Mouse (Mus musculus) hindbrain, embryonic 16.5 days (tissue): Measurements from ENCODE around the gene Frmd8. TPM values are rescaled to one million over a fixed set of nuclear protein-coding genes. Genes with fewer than 3 reads are reported as not detected.
A peak's percentile ranks its signal among the peaks of the same experiment; 100 is the strongest.

Experiments
- ATAC-seq: fragments of 200-750 bp; cut with Nextera tagmentation; 2 replicates; pipeline ENCODE4 v1.8.0; 2017; ENCODE audit warnings: moderate TSS enrichment, moderate library complexity
- H3K27ac ChIP-seq: fragments of 300-500 bp; sonication (generic); 2 replicates; pipeline ENCODE4 v1.5.1; 2014; ENCODE audit warnings: low read depth, mild to moderate bottlenecking, control low read depth, low read length, moderate library complexity
- H3K27me3 ChIP-seq: fragments of 300-500 bp; sonication (generic); replicated peaks from 2 replicates; pipeline ENCODE4 v1.6.1; 2014; ENCODE audit warnings: low read length; ENCODE audit not compliant: control insufficient read depth, insufficient read depth
- H3K36me3 ChIP-seq: fragments of 300-500 bp; sonication (generic); 2 replicates; pipeline ENCODE4 v1.6.1; 2014; ENCODE audit warnings: mild to moderate bottlenecking, low read length, moderate library complexity, mixed read lengths; ENCODE audit not compliant: control insufficient read depth, insufficient read depth
- H3K4me1 ChIP-seq: fragments of 300-500 bp; sonication (generic); 2 replicates; pipeline ENCODE4 v1.6.1; 2014; ENCODE audit warnings: low read depth, low read length; ENCODE audit not compliant: control insufficient read depth, insufficient read depth
- H3K4me2 ChIP-seq: fragments of 300-500 bp; sonication (generic); 2 replicates; pipeline ENCODE4 v1.6.1; 2014; ENCODE audit warnings: mild to moderate bottlenecking, low read length, control low read depth, moderate library complexity
- H3K4me3 ChIP-seq: fragments of 300-500 bp; sonication (generic); 2 replicates; pipeline ENCODE4 v1.5.1; 2014; ENCODE audit warnings: mild to moderate bottlenecking, low read length, control low read depth, moderate library complexity
- H3K9ac ChIP-seq: fragments of 300-500 bp; sonication (generic); 2 replicates; pipeline ENCODE4 v1.6.1; 2014; ENCODE audit warnings: low read depth, mild to moderate bottlenecking, control low read depth, low read length, moderate library complexity
- H3K9me3 ChIP-seq: fragments of 300-500 bp; sonication (generic); 2 replicates; pipeline ENCODE4 v1.6.1; 2014; ENCODE audit warnings: mild to moderate bottlenecking, low read length, moderate library complexity; ENCODE audit not compliant: control insufficient read depth
- WGBS: fragments of 180-500 bp; shearing (Covaris S2); extraction: QIAGEN DNeasy Blood & Tissue Kit; methylation state at CpG from one replicate; pipeline ENCODE4 v1.1.7; 2014; 5-methylcytosine and 5-hydroxymethylcytosine counted together
- polyA plus RNA-seq: library from polyadenylated mRNA; unstranded; fragments of >200 nt; fragmentation: Nextera tagmentation; extraction: Ambion mirVana; gene quantifications from 2 replicates; pipeline ENCODE4 v1.2.1, GENCODE M21; 2015

Frmd8 gene
- polyA plus RNA-seq, 1 experiment from 2014 or later: 18.1 TPM

DNA sequence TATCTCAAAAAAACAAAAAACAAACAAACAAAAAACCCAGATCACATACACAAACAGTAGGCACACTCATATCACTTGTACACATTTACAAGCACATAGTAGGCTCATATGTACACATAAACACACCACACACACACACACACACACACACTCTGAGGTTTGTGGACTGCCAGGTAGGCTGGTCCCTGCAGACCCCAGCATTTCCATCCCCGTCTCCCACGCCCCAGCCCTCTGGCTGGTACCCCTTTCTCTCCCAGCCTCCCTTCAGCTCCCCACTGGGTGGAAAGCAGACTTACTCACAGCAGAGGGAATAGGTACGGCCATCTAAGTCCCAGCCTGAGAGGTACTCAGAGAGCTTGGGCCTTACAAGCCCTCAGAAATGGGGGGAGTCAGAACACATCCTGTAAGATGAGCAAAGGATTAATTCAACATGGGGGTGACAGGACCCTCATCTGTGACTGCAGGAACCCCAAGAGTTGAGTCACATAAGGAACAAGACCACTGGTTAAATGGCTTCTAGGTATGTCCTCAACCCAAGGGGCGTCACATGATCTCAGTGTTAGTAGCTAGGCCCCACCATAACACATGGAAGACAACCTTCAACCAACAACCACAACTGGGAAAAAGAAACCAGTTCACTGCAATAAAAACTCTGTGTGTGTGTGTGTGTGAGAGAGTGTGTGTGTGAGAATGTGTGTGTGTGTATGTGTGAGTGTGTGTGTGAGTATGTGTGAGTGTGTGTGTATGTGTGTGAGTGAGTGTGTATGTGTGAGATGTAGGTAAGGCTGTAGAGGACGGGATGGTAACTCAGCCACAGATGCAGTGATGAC, 49.0 kb downstream of the Frmd8 start:
- Histone ChIP-seq H3K27ac (no peak overlapping the region), H3K9ac (no peak overlapping the region), H3K4me2 (no peak overlapping the region), H3K4me3 (no peak overlapping the region), H3K4me1 (peaks cover 15% of the 10 kb centered on the region), H3K36me3 (no peaks in the 10 kb centered on the region), H3K27me3 (no peaks in the 10 kb centered on the region), H3K9me3 (no peaks in the 10 kb centered on the region)
- ATAC-seq: no peak
- 95% methylated on average over 5 of the region's 5 CpGs for WGBS

DNA sequence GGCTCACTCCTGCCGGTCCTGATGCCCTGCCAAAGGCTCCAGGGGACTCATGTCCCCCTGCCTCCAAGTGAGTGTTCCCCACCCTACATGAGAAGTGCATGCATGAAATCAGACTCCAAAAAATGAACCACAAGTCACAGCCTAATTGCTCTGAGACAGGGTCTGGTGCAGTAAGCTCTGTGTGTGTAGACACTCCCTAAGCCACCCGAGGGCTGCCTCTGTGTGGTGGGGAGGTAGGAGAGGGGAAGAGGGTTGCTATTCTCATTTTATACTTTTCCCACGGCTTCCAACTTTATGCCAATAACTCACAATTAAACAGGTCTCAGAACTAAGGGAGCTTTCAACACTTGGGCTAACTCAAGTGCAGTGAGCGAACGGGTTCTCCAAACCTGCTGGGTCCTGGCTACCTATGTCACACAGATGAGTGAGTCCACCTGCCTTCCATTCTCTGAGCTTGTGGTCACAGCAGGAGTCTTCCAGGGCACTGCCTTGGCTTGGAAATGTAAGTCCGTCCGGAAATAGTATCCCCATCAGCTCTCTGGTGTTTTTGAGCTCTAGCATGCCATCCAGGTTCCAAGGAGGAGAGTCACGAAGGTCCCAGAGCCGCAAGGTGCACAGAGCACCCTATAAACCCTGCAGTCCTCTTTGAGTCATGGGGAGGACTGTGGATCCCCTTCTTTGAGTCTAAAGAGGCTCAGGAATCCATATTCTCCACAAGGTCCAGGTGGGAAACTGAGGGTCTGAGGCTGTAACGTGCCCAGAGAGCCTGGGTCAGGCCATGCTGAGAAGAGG, 50.1 kb downstream of the Frmd8 start:
- Histone ChIP-seq H3K4me3 (no peak overlapping the region), H3K9ac (no peak overlapping the region), H3K4me1 (peaks cover 15% of the 10 kb centered on the region), H3K27me3 (no peaks in the 10 kb centered on the region), H3K9me3 (no peaks in the 10 kb centered on the region), H3K27ac (no peak overlapping the region), H3K36me3 (no peaks in the 10 kb centered on the region), H3K4me2 (no peak overlapping the region)
- ATAC-seq: no peak
- 79% methylated on average over 10 of the region's 10 CpGs for WGBS

DNA sequence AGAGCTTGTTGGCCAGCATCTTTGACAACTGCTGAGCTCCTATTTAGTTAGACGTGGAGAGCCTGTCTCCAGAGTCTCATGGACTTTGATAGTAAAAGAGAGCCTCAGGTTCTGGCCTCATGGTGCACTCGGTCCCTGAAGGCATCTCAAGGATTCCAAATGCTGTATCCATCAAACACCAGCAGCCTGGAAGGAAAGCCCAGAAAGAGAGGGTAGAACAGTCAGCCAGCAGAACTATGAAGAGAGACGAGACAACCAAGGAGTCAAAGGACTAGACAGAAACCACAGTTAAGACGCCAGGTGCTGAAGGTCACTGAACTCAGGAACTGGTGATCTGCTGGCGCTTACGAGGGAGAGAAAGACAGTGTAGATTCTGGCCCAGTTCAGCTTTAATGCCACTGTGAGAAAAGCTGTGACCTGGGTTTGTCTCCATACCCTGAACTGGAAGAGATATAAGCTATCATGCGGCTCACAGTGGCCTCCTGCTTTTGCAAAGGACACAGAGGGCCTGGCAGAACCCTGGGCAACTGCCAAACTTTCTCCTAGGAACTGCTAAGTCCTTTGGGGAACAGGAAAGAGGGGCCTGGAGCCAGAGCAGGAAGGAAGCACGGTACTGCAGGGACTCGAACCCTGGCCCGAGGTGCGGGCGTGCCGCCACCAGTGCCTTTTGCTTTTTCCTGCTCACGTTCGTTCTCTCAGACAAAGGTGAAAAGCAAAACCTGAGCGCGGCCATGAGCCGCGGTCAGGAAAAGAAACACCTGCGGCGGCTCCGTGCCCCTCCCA, 50.8 kb downstream of the Frmd8 start:
- 73% methylated on average over 22 of the region's 22 CpGs for WGBS
- Histone ChIP-seq H3K27me3 (no peaks in the 10 kb centered on the region), H3K27ac (no peak overlapping the region), H3K4me3 (no peak overlapping the region), H3K9ac (no peak overlapping the region), H3K36me3 (no peaks in the 10 kb centered on the region), H3K4me1 (peaks cover 15% of the 10 kb centered on the region), H3K9me3 (no peaks in the 10 kb centered on the region), H3K4me2 (no peak overlapping the region)
- no peak for ATAC-seq

- peak; percentile 44; the same call in 1 of the 2 replicates for ATAC-seq
- 21% methylated on average over 9 of the region's 9 CpGs for WGBS
- H3K4me1 ChIP-seq: peaks cover 15% of the 10 kb centered on the region
- H3K36me3 ChIP-seq: no peaks in the 10 kb centered on the region
- H3K9ac ChIP-seq: no peak overlapping the region
- no peak overlapping the region for H3K4me3 ChIP-seq
- no peak overlapping the region for H3K4me2 ChIP-seq
- H3K9me3 ChIP-seq: no peaks in the 10 kb centered on the region
- 0 out of 2 replicates have a peak overlapping the region, but pooled peaks have one; percentile 39 for H3K27ac ChIP-seq
- H3K27me3 ChIP-seq: no peaks in the 10 kb centered on the region
These were observed 51.7 kb downstream of the Frmd8 start for GRCm38 (mm10) chr19:5823266-5823839.

- 57% methylated on average over 7 of the region's 7 CpGs for WGBS
These were observed 52.3 kb downstream of the Frmd8 start for GRCm38 (mm10) chr19:5822834-5823205.

DNA sequence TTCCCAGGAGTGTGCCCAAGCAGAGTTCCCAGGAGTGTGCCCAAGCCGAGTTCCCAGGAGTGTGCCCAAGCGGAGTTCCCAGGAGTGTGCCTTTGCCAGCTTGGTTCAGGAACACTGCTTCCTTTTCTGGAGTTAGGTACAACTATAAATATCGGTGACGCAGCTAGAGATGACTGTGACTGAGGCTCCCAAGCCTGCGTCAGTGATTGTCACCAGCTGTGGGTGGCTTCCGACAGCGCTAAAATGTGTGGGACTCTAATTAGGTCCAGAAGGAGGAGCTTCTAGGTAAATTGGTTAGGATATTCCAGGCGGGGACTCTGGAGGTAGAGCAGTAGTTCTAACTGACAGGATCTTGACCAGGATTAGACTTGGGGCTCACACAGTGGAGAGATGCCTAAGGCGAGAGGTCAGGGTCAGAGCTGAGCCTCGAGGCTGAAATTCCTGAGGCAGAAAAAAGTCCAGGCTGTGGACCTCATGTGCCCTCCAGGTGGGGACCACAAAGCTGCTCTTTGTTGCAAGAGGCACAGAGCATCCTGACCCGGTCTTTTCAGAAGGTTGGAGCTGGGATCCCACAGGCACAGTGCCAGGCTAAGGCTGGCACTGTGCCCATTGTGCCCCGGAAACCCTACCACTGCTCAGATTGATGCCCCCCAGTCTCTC, 52.8 kb downstream of the Frmd8 start:
- H3K9me3 ChIP-seq: no peaks in the 10 kb centered on the region
- H3K4me3 ChIP-seq: no peak overlapping the region
- H3K4me1 ChIP-seq: peaks cover 21% of the 10 kb centered on the region
- ATAC-seq: no peak
- no peak overlapping the region for H3K4me2 ChIP-seq
- no peaks in the 10 kb centered on the region for H3K27me3 ChIP-seq
- H3K27ac ChIP-seq: peak overlapping the region; percentile 20; the same call in 1 of the 2 replicates
- 33% methylated on average over 12 of the region's 12 CpGs for WGBS
- no peaks in the 10 kb centered on the region for H3K36me3 ChIP-seq
- no peak overlapping the region for H3K9ac ChIP-seq

More at GRCm38 (mm10) chr19:5822834-5823205, 52.3 kb downstream of the Frmd8 start:
- no peak overlapping the region for H3K9ac ChIP-seq
- no peak for ATAC-seq
- H3K4me3 ChIP-seq: no peak overlapping the region
- H3K4me1 ChIP-seq: peaks cover 18% of the 10 kb centered on the region
- peak overlapping the region; percentile 20; the same call in 1 of the 2 replicates for H3K27ac ChIP-seq
- H3K4me2 ChIP-seq: no peak overlapping the region
- H3K9me3 ChIP-seq: no peaks in the 10 kb centered on the region
- no peaks in the 10 kb centered on the region for H3K36me3 ChIP-seq
- H3K27me3 ChIP-seq: no peaks in the 10 kb centered on the region

- H3K9ac ChIP-seq: no peak overlapping the region
- peaks cover 21% of the 10 kb centered on the region for H3K4me1 ChIP-seq
- no peaks in the 10 kb centered on the region for H3K27me3 ChIP-seq
- 63% methylated on average over 5 of the region's 5 CpGs for WGBS
- ATAC-seq: no peak
- H3K4me3 ChIP-seq: no peak overlapping the region
- H3K9me3 ChIP-seq: no peaks in the 10 kb centered on the region
- peak overlapping the region; percentile 7; the same call in 1 of the 2 replicates for H3K27ac ChIP-seq
- no peaks in the 10 kb centered on the region for H3K36me3 ChIP-seq
- H3K4me2 ChIP-seq: no peak overlapping the region
These were observed 53.3 kb downstream of the Frmd8 start for GRCm38 (mm10) chr19:5821847-5822173.

DNA sequence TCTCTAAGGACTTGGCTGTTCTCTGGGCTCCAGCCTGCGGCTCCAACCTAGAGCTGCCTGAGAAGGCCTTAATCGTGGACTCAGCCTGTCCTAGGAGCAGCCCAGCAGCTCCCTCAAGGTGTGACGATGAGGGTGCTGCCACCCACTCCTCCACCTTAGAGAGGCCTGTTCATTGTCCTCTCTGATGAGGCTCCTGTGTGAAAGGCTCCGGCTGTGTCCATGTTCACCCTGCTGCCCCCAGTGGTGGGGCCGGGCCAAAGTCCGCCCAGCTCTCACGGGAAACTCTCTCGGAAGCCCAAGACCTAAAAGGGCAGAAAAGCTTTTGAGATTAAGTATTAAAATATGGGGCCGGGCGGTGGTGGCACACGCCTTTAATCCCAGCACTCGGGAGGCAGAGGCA, 55.5 kb downstream of the Frmd8 start:
- Histone ChIP-seq H3K9ac (no peak overlapping the region), H3K9me3 (no peaks in the 10 kb centered on the region), H3K27ac (no peak overlapping the region), H3K4me3 (no peak overlapping the region), H3K36me3 (no peaks in the 10 kb centered on the region), H3K27me3 (no peaks in the 10 kb centered on the region), H3K4me1 (peaks cover 21% of the 10 kb centered on the region), H3K4me2 (no peak overlapping the region)
- no peak for ATAC-seq
- WGBS: 51% methylated on average over 12 of the region's 12 CpGs
